Mouse (Mus musculus): Measurements from ENCODE around the gene Igfbp6.
A peak's percentile ranks its signal among the peaks of the same experiment; 100 is the strongest.

The Igfbp6 gene

DNA sequence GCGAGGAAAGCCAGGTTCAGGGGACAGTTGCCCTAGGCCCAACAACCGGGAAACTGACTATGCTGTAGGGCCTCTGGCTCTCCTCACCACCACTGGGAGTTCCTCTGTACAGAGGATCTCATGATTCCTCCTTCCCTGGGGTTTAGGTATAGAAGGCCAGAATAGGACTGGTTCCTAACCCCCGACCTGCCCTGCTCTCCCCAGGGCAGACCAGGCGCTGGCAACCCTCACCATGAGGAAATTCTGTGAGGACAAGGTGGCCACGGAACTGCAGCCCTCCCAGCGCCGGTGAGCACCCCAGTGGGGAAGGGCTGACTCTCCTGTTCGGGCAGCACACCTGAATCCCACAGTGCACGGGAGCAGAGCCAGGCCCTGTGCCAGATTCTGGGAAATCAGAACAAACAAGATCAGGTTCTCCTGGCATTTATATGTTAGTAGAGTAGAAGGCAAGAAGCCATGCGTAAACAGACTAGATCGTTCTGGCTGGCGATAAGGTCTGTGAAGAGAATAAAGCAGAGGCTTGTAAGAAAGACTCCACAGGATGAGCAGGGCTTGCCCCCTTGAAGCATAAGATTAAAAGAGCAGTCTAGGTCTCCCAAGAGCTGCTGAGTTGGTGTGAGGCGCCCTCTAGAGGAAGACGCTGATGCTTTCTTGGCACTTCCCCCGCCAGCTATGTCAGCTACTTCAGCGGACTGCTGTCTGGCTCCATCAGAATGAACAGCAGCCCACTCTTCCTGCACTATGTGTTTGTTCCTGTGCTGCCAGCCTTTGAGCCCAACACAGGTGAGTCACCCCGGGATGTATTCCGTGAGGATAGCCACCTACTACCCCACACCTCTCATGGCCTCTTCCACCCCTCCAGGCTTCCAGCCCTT lies 35.3 kb upstream of the Igfbp6 start:
- peak; percentile 63 for DNase-seq (ENCODE audit: low spot score)

GRCm38 (mm10) chr15:102110271-102110670 lies 33.9 kb upstream of the Igfbp6 start:
- DNase-seq (ENCODE audit: low spot score), result no peak

DNA sequence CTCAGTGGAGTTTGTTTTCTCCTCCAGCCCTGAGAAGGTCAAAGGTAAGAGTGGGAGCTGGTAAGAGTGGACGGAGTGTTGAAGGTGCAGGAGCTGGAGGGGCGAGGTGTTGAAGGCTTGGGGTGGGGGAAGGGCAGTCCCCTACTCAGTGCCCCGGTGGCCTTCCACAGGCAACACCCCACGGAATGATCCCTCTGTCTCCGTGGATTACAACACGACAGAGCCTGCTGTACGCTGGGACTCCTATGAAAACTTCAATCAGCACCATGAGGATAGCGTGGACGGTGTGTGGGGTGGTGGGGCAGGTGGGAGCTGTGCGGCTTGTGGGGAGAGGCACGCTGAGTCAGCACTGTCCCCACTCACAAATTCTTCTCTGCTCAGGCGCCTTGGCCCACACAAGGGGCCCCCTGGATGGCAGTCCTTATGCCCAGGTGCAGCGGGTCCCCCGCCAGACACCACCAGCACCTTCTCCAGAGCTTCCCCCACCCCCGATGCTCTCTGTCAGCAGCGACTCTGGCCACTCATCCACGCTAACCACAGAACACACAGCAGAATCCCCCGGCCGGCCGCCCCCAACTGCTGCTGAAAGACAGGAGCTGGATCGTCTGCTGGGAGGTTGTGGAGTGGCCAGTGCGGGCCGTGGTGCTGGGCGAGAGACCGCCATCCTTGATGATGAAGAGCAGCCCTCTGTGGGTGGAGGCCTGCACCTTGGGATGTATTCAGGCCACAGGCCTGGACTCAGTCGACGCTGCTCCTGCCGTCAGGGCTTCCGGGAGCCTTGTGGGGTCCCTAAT lies 33.3 kb upstream of the Igfbp6 start:
- DNase-seq (ENCODE audit: low spot score), result no peak

DNA sequence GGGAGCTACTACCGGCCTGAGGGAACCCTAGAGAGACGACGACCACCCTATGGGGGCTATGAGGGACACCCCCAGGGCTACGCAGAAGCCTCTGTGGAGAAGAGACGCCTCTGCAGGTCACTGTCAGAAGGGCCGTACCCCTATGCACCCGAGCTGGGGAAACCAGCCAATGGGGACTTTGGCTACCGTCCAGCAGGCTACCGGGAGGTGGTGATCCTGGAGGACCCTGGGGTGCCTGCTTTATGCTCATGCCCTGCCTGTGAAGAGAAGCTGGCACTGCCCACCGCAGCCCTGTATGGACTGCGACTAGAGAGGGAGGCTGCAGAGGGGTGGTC lies 32.7 kb upstream of the Igfbp6 start:
- no peak for DNase-seq (ENCODE audit: low spot score)

GRCm38 (mm10) chr15:102112181-102112580 lies 32.0 kb upstream of the Igfbp6 start:
- no peak for DNase-seq (ENCODE audit: low spot score)

DNA sequence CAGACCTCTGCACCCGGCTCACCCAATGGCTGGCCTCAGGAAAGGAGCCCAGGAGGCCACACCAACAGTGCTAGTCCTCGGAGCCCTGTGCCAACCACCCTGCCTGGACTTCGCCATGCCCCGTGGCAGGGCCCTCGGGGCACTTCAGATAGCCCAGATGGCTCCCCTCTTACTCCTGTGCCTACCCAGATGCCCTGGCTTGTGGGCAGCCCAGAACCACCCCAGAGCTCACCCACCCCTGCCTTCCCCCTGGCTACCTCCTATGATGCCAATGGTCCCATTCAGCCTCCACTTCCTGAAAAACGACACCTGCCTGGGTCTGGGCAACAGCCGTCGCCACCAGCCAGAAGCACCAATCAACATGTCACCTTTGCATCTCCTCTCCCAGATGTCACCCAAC lies 31.3 kb upstream of the Igfbp6 start:
- no peak for DNase-seq (ENCODE audit: low spot score)

- DNase-seq (ENCODE audit: low spot score), result no peak
Observed at GRCm38 (mm10) chr15:102113674-102114073, 30.5 kb upstream of the Igfbp6 start.

- DNase-seq (ENCODE audit: low spot score), result no peak
Observed at GRCm38 (mm10) chr15:102114651-102115260, 29.4 kb upstream of the Igfbp6 start.

DNA sequence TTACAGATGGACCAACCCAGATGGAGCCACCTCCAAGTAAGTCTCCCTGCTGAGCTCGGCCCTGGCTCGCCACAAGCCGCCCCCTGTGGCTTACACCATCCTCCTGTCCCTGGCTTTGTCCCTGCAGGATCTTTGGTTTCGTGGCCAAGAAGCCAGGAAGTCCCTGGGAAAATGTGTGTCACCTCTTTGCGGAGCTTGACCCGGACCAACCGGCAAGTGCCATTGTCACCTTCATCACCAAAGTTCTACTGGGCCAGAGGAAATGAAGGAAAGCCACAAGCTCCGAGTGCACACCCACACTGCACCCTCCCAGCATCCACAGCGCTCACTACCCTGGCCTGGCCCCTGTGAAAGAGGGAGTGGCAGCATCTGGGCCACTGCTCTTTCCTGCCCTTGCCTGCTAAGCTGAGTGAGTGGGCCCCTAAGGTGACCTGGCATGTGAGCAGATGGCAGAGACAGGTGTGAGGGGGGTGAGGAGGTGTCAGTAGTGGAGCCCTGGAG lies 28.4 kb upstream of the Igfbp6 start:
- DNase-seq (ENCODE audit: low spot score), result no peak

GRCm38 (mm10) chr15:102116753-102117415 lies 27.3 kb upstream of the Igfbp6 start:
- no peak for DNase-seq (ENCODE audit: low spot score)

GRCm38 (mm10) chr15:102117461-102118443 lies 26.4 kb upstream of the Igfbp6 start:
- peak; percentile 9 for DNase-seq (ENCODE audit: low spot score)

DNA sequence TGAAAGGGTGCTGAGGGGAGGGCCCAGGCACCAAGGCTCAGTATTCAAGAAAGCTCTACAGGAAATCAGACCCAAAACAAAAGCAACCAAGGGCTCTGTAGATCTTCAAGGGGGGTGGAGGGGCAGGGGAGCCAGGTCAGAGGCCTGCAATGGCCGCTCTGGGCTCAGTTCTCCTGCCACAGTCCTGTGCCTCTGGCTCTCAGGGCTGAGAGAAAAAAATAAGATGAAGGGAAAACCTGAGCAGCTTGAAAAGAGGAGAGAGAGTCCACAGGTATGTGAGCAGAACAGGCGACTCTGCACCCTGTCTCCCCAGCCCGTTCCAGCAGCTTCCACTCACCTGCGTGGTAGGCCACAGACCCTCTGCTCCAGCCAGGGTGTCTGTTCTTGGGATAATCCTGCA lies 25.6 kb upstream of the Igfbp6 start:
- DNase-seq (ENCODE audit: low spot score), result no peak

DNA sequence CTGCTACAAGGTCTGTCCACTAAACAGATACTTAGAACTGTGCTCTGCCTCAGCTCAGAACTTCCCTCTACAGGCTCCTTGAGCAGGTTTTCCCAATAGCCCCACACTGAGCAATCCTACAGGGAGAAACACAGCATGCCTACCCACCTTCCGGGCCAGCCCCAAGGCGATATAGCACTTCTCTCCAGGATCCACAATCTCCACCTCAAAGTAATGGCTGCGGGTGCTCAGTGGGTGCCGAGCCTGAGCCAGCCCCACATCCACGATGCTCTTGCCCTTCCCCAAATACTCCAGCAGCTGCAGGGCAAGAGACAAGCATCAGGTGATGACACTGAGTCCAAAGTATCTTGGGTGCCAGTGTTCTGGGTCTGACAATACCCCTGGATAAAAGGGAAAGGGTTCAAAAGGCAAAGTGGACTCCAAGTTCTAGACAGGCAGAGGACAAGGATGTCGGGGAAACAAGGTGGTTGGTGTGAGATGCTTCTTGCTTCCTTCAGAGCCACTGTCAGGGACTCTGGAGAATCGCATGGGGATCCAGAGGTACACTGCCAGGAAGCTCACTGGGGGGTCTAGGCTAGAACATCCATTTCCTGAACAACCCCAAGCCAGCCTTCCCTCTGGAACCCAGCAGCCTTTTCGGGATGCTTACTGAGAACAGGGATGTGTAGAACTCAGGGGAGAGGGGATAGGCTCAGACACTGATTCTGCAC lies 24.9 kb upstream of the Igfbp6 start:
- no peak for DNase-seq (ENCODE audit: low spot score)

DNA sequence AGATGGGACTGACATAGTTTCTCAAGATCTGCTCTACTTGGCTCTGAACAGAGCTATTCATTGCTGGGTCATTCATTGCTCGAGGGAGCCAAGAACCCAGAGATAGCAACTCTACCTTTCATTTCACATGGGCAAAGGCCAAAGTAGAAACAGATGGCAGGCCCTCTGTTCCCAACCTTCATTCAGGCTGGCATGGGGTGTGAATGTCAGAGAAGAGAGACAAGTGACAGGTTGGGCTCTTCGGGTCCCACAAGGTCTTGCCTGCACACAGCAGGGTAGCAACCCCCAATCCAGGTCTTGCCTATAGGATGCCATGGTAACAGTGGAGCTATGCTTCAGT lies 24.4 kb upstream of the Igfbp6 start:
- DNase-seq (ENCODE audit: low spot score), result no peak

GRCm38 (mm10) chr15:102120530-102120929 lies 23.6 kb upstream of the Igfbp6 start:
- peak; percentile 71 for DNase-seq (ENCODE audit: low spot score)

GRCm38 (mm10) chr15:102126303-102126702 lies 17.9 kb upstream of the Igfbp6 start:
- DNase-seq (ENCODE audit: low spot score), result peak; percentile 74

- DNase-seq (ENCODE audit: low spot score), result no peak
Observed at GRCm38 (mm10) chr15:102133314-102133713, 10.8 kb upstream of the Igfbp6 start.

GRCm38 (mm10) chr15:102134709-102135108 lies 9.5 kb upstream of the Igfbp6 start:
- DNase-seq (ENCODE audit: low spot score), result no peak

GRCm38 (mm10) chr15:102135522-102136128 lies 8.5 kb upstream of the Igfbp6 start:
- no peak for DNase-seq (ENCODE audit: low spot score)
